Mouse (Mus musculus) small intestine, adult 2 months (tissue): ENCODE measurements around the gene Rtf1.
A peak's percentile ranks its signal among the peaks of the same experiment; 100 is the strongest.

ENCODE experiments used
- CTCF ChIP-seq: fragments of 200-500 bp; IDR thresholded peaks from 2 replicates; pipeline ENCODE4 v1.5.1; 2012; ENCODE audit warnings: low read depth, mild to moderate bottlenecking, control low read depth, inconsistent platforms, low read length, moderate library complexity, mixed read lengths; ENCODE audit not compliant: insufficient replicate concordance, insufficient read length; ENCODE audit errors: extremely low read depth
- POLR2A ChIP-seq: fragments of 200-500 bp; IDR thresholded peaks from 2 replicates; pipeline ENCODE4 v1.6.1; 2012; ENCODE audit warnings: low read depth, mild to moderate bottlenecking, control low read depth, inconsistent platforms, low read length, moderate library complexity

GRCm38 (mm10) chr2:119741581-119742411, 66.9 kb downstream of the Rtf1 start, which contains the start of gene Itpka:
- TF ChIP-seq POLR2A (peak; percentile 71; the same call in 1 of the 2 replicates), CTCF (0 out of 2 replicates have a peak, but pooled peaks have one; percentile 12)
